Mouse (Mus musculus) olfactory bulb, adult 2 months (tissue): Measurements from ENCODE around the gene Tspan5. TPM values are rescaled to one million over a fixed set of nuclear protein-coding genes. Genes with fewer than 3 reads are reported as not detected.

Experiments used
- H3K27ac ChIP-seq: fragments of 200-500 bp; 2 replicates; pipeline ENCODE4 v1.5.1; 2012; ENCODE audit warnings: low read depth, low read length; ENCODE audit not compliant: insufficient read depth
- H3K4me1 ChIP-seq: fragments of 200-500 bp; 2 replicates; pipeline ENCODE4 v1.6.1; 2012; ENCODE audit warnings: low read length; ENCODE audit not compliant: control insufficient read depth, insufficient read depth
- H3K4me3 ChIP-seq: fragments of 200-500 bp; 2 replicates; pipeline ENCODE4 v1.5.1; 2012; ENCODE audit warnings: mild to moderate bottlenecking, low read depth, low read length, moderate library complexity; ENCODE audit not compliant: insufficient read depth
- CTCF ChIP-seq: fragments of 200-500 bp; IDR thresholded peaks from 2 replicates; pipeline ENCODE4 v1.5.1; 2012; ENCODE audit warnings: low read depth, mild to moderate bottlenecking, low read length, moderate library complexity; ENCODE audit not compliant: insufficient read depth
- POLR2A ChIP-seq: fragments of 200-500 bp; IDR thresholded peaks from 2 replicates; pipeline ENCODE4 v1.6.1; 2012; ENCODE audit warnings: mild to moderate bottlenecking, low read depth, low read length, moderate library complexity; ENCODE audit not compliant: insufficient read depth
- WGBS: fragments of 180-500 bp; shearing (Covaris S2); methylation state at CpG from one replicate; pipeline ENCODE4 v1.1.7; 2018; 5-methylcytosine and 5-hydroxymethylcytosine counted together
- polyA plus RNA-seq: library from polyadenylated mRNA; stranded (reverse); fragments of >200 nt; gene quantifications from 2 replicates; pipeline ENCODE4 v1.2.4, GENCODE M21; 2012; ENCODE audit warnings: low replicate concordance; ENCODE audit not compliant: missing spikeins, insufficient read depth, insufficient read length

Gene Tspan5
- polyA plus RNA-seq, 1 experiment: not detected

DNA sequence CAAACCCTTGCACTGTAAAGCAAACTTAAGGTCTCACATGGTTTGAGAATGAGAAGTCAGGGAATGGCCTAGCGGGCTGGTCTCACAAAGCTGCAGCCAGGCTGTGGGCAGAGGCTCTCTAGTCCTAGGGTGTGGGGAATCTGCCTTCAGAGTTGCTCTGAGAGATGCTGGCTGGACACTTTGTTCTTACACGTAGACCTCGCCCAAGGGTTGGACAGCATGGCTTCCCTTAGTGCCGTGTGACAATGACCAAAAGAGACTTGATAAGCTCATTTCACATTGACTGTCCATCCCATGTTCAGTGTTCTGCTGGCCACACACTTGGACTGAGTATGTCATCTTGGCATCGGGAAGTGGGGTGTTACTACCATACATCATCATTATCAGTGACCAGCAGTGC is 101.6 kb downstream of the Tspan5 start:
- Histone ChIP-seq H3K4me1 (peaks cover 6% of the 10 kb centered on the region), H3K27ac (no peak overlapping the region), H3K4me3 (no peak overlapping the region)
- WGBS: 93% methylated on average over 5 of the region's 5 CpGs
- TF ChIP-seq CTCF: no peak
- no peak for TF ChIP-seq POLR2A

DNA sequence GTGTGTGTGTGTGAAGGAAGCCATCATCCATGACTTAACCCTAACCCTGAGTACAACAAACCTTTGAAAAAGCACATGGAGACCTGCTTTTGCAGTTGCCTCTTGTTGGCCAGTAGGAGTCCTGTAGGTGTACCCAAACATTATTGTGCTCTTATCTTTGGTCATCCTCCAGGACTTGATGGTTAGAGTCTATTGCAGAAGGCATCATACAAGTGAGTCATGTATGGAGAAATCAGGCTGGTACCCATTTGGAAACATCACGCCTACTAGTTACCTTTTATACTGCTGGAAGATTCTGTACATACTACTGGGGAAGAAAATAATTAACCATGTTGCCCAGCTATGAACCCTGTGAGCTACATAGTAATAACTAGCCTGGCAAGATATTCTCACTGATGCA is 103.8 kb downstream of the Tspan5 start:
- Histone ChIP-seq H3K4me3 (no peak overlapping the region), H3K27ac (no peak overlapping the region), H3K4me1 (peaks cover 11% of the 10 kb centered on the region; the same call in 1 of the 2 replicates)
- 80% methylated on average over 1 of the region's 1 CpGs for WGBS
- TF ChIP-seq POLR2A (no peak), CTCF (no peak)

DNA sequence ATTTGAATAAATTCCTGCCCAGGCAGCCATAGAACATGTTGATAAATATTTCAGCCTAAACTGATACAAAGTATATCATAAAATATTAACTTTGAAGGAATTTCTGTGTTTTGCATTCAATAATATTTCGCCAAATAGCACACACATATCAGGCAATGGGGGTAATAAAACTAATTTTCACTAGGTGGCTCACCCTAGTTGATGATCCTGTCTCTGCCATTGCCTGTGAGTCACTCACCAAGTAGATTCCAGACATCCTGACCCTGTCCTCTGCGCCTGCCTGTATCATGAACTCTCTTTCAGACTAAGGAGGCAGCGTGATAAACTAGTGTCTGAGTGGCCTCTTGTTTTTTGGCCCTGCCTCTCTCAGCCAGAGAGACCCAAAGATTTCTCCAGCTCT is 105.8 kb downstream of the Tspan5 start:
- TF ChIP-seq POLR2A (no peak), CTCF (no peak)
- Histone ChIP-seq H3K4me1 (peaks cover 16% of the 10 kb centered on the region), H3K4me3 (no peak overlapping the region), H3K27ac (no peak overlapping the region)
- 97% methylated on average over 3 of the region's 3 CpGs for WGBS

DNA sequence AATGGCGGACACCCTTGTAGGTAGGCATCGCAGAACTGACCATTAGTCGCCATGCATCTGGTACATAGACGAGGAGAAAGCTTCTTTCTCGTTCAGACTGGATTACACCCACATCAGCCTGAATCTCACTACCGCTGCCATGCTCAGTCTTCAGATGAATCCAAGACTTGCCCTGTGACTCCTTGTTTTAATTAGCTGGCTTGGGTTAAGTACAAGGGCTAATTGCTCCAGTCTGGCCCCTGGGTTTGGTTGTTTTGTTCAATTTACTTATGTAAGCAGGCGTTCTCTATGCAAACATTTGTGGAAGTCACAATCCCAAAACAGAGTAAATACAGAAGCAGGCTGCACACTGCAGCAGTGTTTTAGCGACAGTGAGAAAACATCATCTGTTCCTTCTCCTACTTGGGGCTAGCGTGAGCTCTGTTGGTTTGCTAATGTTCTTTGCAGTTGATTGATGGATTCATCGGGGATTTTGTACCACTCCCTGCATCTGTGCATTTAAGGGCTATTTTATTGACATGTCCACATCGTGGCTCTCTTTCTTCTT is 107.8 kb downstream of the Tspan5 start:
- TF ChIP-seq POLR2A: no peak
- TF ChIP-seq CTCF: no peak
- Histone ChIP-seq H3K4me3 (no peak overlapping the region), H3K4me1 (peaks cover 19% of the 10 kb centered on the region), H3K27ac (peak overlapping the region; percentile 35)
- WGBS: 29% methylated on average over 11 of the region's 11 CpGs

DNA sequence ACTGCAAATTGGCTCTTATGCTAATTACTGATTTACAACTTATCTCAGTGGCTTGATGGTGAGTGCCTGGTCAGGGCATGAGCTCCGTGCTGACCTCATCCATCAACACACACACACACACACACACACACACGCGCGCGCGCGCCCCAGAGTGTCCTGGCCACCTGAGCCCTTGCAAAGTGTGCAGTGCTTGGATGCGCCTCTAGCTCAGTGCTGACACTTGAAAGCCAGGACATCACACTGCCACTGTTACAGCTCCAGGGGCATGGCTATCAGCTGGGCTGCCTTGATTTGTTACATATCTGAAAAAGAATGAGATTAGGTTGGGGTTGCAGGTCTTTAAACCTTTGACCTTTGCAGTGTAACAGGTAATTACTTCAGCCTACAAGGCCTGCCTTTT is 109.9 kb downstream of the Tspan5 start:
- WGBS: 86% methylated on average over 8 of the region's 8 CpGs
- Histone ChIP-seq H3K4me1 (peaks cover 26% of the 10 kb centered on the region), H3K4me3 (no peak overlapping the region), H3K27ac (no peak overlapping the region)
- TF ChIP-seq POLR2A: no peak
- no peak for TF ChIP-seq CTCF

DNA sequence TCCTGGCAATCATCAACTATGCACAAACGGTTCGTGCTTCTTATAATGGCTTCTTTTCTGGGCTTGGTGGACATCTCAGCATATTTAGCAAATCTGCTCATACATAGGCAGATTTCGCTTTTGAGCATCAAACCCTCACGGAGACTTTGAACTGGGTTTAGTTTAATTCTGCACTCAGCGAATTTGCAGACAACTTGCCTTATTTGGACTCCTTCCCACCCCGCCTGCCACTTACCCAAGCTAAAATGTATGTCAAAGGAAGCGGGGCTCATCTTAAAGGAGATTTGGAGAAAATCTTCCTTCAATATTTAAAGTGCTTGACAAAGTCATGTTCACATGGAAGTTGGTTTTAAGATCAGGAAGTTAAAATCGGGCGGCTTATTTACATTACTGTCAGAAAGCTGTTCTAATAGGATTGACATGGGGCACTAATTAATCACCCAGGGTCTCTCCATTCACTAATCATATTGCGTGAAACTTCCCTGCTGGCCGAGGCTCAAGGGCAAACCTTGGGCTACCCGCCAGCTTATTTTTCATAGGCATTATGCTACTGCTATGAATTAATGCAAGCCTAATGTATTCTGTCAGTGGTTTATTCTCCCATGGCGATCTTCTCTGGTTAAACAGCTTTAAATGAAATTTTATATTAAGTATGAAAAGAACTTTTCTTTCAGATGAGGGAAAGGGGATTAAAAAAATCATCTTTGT is 111.1 kb downstream of the Tspan5 start:
- peaks cover 32% of the 10 kb centered on the region for H3K4me1 ChIP-seq
- H3K27ac ChIP-seq: no peak overlapping the region
- WGBS: 55% methylated on average over 13 of the region's 13 CpGs
- TF ChIP-seq CTCF: no peak
- TF ChIP-seq POLR2A: no peak
- no peak overlapping the region for H3K4me3 ChIP-seq

DNA sequence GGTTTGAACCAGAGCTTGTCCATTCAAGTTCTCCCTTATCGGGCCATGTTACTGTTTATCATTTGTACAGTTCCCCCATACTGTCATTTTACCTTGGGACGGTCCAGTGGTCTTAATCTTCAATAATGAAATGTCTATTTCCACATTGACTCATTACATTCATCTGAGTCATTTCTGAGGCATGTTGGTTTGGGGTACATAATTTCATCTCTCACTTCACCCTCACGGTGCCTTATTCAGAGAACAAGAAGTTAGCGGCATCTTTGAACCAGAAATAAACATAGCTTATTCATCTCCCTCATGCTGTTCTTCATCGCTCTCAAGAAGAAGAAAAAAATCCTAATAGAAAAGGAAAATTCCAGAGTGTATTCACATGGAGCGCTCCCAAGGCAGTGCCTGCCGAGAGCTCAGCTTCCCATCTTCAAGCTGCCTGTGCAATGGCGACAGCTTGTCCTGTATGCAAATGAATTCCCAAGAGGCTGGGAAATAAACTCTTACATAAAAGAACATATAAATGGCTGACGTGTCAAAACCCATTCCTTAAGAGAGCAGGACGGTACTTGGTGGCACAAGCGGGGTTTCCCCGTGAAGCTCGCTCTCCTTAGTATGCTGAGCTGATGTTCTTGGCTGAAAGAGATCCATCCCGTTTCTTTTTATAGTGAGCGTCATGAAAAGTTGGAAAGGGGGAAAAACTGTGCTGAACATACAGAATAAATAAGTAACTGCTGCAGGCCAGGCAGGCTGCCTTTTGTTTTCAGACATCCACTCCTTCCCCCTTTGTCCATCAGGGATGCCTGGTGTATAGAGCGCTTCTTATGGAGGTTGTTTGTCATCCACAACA is 112.2 kb downstream of the Tspan5 start:
- H3K27ac ChIP-seq: peak overlapping the region; percentile 19
- WGBS: 26% methylated on average over 16 of the region's 16 CpGs
- peaks cover 42% of the 10 kb centered on the region for H3K4me1 ChIP-seq
- no peak for TF ChIP-seq CTCF
- TF ChIP-seq POLR2A: no peak
- H3K4me3 ChIP-seq: no peak overlapping the region

DNA sequence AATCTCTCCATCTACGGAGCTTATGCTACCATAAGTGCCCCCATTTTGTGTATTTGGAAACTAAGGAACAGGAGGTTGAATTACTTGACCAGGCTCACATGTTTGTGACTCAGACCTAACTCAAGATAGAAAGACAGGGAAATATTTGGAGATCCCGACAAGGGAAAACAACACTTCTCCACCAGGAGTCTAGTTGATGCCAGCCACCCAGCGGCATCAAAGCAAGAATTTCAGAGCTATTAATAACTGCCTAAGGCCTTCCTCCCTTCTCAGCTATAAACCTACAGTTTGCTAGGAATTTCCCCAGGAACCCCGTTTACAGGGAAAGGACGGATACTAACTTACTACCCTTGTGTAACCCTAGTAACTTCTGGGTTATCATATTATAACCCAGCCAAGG is 113.4 kb downstream of the Tspan5 start:
- Histone ChIP-seq H3K4me3 (no peak overlapping the region), H3K4me1 (peaks cover 43% of the 10 kb centered on the region), H3K27ac (no peak overlapping the region)
- TF ChIP-seq CTCF (no peak), POLR2A (no peak)
- WGBS: 37% methylated on average over 5 of the region's 5 CpGs

DNA sequence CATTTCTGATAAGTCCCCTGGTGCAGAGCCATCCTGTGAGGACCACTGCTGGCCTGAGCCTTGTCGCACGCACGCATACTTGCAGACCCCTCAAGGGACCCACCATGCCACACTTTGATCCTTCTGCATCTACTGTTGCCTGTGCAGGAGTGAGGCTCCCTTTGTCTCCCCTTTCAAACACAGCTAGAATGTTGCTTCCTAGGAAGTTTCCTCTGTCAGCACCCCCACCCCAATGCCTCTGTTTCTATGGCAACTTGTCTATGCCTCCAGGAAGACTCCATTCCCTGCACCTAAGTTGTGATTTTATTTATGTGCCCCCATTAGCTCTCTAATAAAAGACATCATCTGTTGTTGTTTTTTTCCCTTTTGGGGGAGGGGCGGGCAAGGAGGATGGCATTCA is 115.0 kb downstream of the Tspan5 start:
- H3K27ac ChIP-seq: no peak overlapping the region
- H3K4me3 ChIP-seq: no peak overlapping the region
- H3K4me1 ChIP-seq: peaks cover 43% of the 10 kb centered on the region
- WGBS: 61% methylated on average over 4 of the region's 4 CpGs
- TF ChIP-seq POLR2A: no peak
- no peak for TF ChIP-seq CTCF
